Mouse (Mus musculus) left cerebral cortex, adult 2 months (tissue): ENCODE results near the gene Mrpl37. TPM values are rescaled to one million over a fixed set of nuclear protein-coding genes. Genes with fewer than 3 reads are reported as not detected.

Source experiments
- DNase-seq, 2 experiments: peaks; one replicate each; pipeline ENCODE4 v3.0.0; 2021 to 2022; ENCODE audit warnings: low spot score in 2 of 2, mixed read lengths in 1 of 2; ENCODE audit errors: extremely low spot score in 1 of 2
- H3K27ac ChIP-seq: fragments of 200-600 bp; 2 replicates; pipeline ENCODE4 v1.8.1; 2022
- H3K4me3 ChIP-seq: fragments of 200-600 bp; 2 replicates; pipeline ENCODE4 v1.8.1; 2022
- CTCF ChIP-seq: fragments of 200-600 bp; IDR thresholded peaks from 2 replicates; pipeline ENCODE4 v1.8.1; 2022; ENCODE audit warnings: antibody characterized with exemption, mild to moderate bottlenecking, moderate library complexity
- intact Hi-C: fragments of 180-260 bp; cut with DNase I; formaldehyde crosslinking; loops from one replicate; pipeline ENCODE4 v1.15.1; 2025
- total RNA-seq, 2 experiments: library from RNA; stranded (reverse); gene quantifications; 2 replicates each; pipeline ENCODE4 v1.2.3; 2021

Mrpl37 gene
- total RNA-seq, 2 experiments from 2014 or later, result 56.3 to 64.9 TPM

- no peak overlapping the region; the same call in 1 of the 2 replicates for H3K27ac ChIP-seq
- no peak for DNase-seq
- intact Hi-C loops, result no loop called here
- no peak overlapping the region for H3K4me3 ChIP-seq
- no peak for TF ChIP-seq CTCF
Observed at GRCm38 (mm10) chr4:107013119-107013816, 53.4 kb downstream of the Mrpl37 start.

GRCm38 (mm10) chr4:107012574-107012973 lies 54.1 kb downstream of the Mrpl37 start:
- TF ChIP-seq CTCF, result no peak
- H3K27ac ChIP-seq, result no peak overlapping the region
- no peak for DNase-seq
- no peak overlapping the region for H3K4me3 ChIP-seq
- intact Hi-C loops, result no loop called here

GRCm38 (mm10) chr4:107012005-107012478 lies 54.6 kb downstream of the Mrpl37 start:
- H3K4me3 ChIP-seq, result no peak overlapping the region
- intact Hi-C loops, result no loop called here
- no peak for TF ChIP-seq CTCF
- no peak for DNase-seq
- no peak overlapping the region for H3K27ac ChIP-seq

GRCm38 (mm10) chr4:107011325-107012004 lies 55.2 kb downstream of the Mrpl37 start:
- DNase-seq, result no peak
- intact Hi-C loops, result no loop called here
- Histone ChIP-seq H3K4me3 (no peak overlapping the region), H3K27ac (no peak overlapping the region)
- no peak for TF ChIP-seq CTCF

- no peak for DNase-seq
- intact Hi-C loops, result no loop called here
- no peak overlapping the region for H3K4me3 ChIP-seq
- H3K27ac ChIP-seq, result no peak overlapping the region
- TF ChIP-seq CTCF, result no peak
Observed at GRCm38 (mm10) chr4:107009548-107009947, 57.1 kb downstream of the Mrpl37 start.

- no peak for DNase-seq
- H3K4me3 ChIP-seq, result no peak overlapping the region
- TF ChIP-seq CTCF, result no peak
- intact Hi-C loops, result no loop called here
- no peak overlapping the region for H3K27ac ChIP-seq
Observed at GRCm38 (mm10) chr4:107008161-107008560, 58.5 kb downstream of the Mrpl37 start.

GRCm38 (mm10) chr4:107007359-107007758 lies 59.3 kb downstream of the Mrpl37 start:
- Histone ChIP-seq H3K27ac (no peak overlapping the region), H3K4me3 (no peak overlapping the region)
- TF ChIP-seq CTCF, result no peak
- DNase-seq, result no peak
- intact Hi-C loops, result no loop called here

GRCm38 (mm10) chr4:107006807-107007206 lies 59.9 kb downstream of the Mrpl37 start:
- TF ChIP-seq CTCF, result no peak
- intact Hi-C loops, result no loop called here
- no peak overlapping the region for H3K27ac ChIP-seq
- no peak overlapping the region for H3K4me3 ChIP-seq
- no peak for DNase-seq

GRCm38 (mm10) chr4:107006229-107006628 lies 60.4 kb downstream of the Mrpl37 start:
- Histone ChIP-seq H3K27ac (no peak overlapping the region), H3K4me3 (no peak overlapping the region)
- intact Hi-C loops, result no loop called here
- no peak for TF ChIP-seq CTCF
- no peak for DNase-seq

Other genes starting within 250 kb of the Mrpl37 start
- gene Ssbp3, start 156.2 kb downstream of the Mrpl37 start, total RNA-seq, result 100 to 1,000 TPM; 181 to 187 TPM
- 1 to 10 TPM; 7.4 to 8.8 TPM for gene Cyb5rl, start 120 bp upstream of the Mrpl37 start, total RNA-seq
- gene Cdcp2, start 30.0 kb upstream of the Mrpl37 start, total RNA-seq, result not detected
- gene Tmem59, start 111.5 kb upstream of the Mrpl37 start, total RNA-seq, result 100 to 1,000 TPM; 217 to 233 TPM
- 10 to 100 TPM; 13.9 to 16.1 TPM for gene Tceanc2, start 112.2 kb upstream of the Mrpl37 start, total RNA-seq
- not detected for gene Ldlrad1, start 142.3 kb upstream of the Mrpl37 start, total RNA-seq
- 10 to 100 TPM; 29.8 to 33.4 TPM for gene Lrrc42, start 186.7 kb upstream of the Mrpl37 start, total RNA-seq
- gene Hspb11, start 186.7 kb upstream of the Mrpl37 start, total RNA-seq, result 10 to 100 TPM; 13.9 to 17.7 TPM
- not detected for gene Dio1, start 240.3 kb upstream of the Mrpl37 start, total RNA-seq
- 10 to 100 TPM; 40.3 to 44.4 TPM for gene Yipf1, start 247.5 kb upstream of the Mrpl37 start, total RNA-seq